Mouse (Mus musculus): Measurements from ENCODE around the gene Clpp.

The Clpp gene

GRCm38 (mm10) chr17:56988441-56988840 lies 1.7 kb upstream of the Clpp start:
- DNase-seq: no peak

- no peak for DNase-seq
Measured at GRCm38 (mm10) chr17:56988921-56989430, 1.1 kb upstream of the Clpp start.

- DNase-seq: peak; percentile 71
Measured at GRCm38 (mm10) chr17:56989467-56990114, 514 bp upstream of the Clpp start.

- DNase-seq: no peak
Measured at GRCm38 (mm10) chr17:56990966-56991365, 861 bp downstream of the Clpp start.

GRCm38 (mm10) chr17:56995046-56995445 lies 4.9 kb downstream of the Clpp start:
- no peak for DNase-seq

- no peak for DNase-seq
Measured at GRCm38 (mm10) chr17:56996506-56996905, 6.4 kb downstream of the Clpp start.

GRCm38 (mm10) chr17:56997029-56997667 lies 7.0 kb downstream of the Clpp start, which contains the start of gene Alkbh7:
Gene Alkbh7 (plus strand): TSS chr17:56997339.
- peak; percentile 88 for DNase-seq

GRCm38 (mm10) chr17:56999414-56999813 lies 9.3 kb downstream of the Clpp start:
- no peak for DNase-seq

- no peak for DNase-seq
Measured at GRCm38 (mm10) chr17:56999968-57000609, 10.0 kb downstream of the Clpp start, which contains the start of gene Pspn. Gene Pspn (minus strand): TSS chr17:57000018.

GRCm38 (mm10) chr17:57001228-57001627 lies 11.1 kb downstream of the Clpp start:
- no peak for DNase-seq

- DNase-seq: no peak
Measured at GRCm38 (mm10) chr17:57003994-57004393, 13.9 kb downstream of the Clpp start.

GRCm38 (mm10) chr17:57007137-57007905 lies 17.2 kb downstream of the Clpp start:
- DNase-seq: no peak

- no peak for DNase-seq
Measured at GRCm38 (mm10) chr17:57010911-57011235, 20.8 kb downstream of the Clpp start.

- DNase-seq: peak; percentile 94
Measured at GRCm38 (mm10) chr17:57011236-57012141, 21.4 kb downstream of the Clpp start, which contains the start of the genes Gtf2f1 and Gm17949. Gene Gtf2f1 (minus strand): TSS chr17:57011288. Gene Gm17949 (plus strand): TSS chr17:57011469.

- no peak for DNase-seq
Measured at GRCm38 (mm10) chr17:57012245-57012795, 22.2 kb downstream of the Clpp start.

GRCm38 (mm10) chr17:57019693-57020092 lies 29.6 kb downstream of the Clpp start:
- no peak for DNase-seq

- DNase-seq: no peak
Measured at GRCm38 (mm10) chr17:57020960-57021359, 30.9 kb downstream of the Clpp start.

- no peak for DNase-seq
Measured at GRCm38 (mm10) chr17:57027471-57027870, 37.4 kb downstream of the Clpp start.

- no peak for DNase-seq
Measured at GRCm38 (mm10) chr17:57029691-57030090, 39.6 kb downstream of the Clpp start.

GRCm38 (mm10) chr17:57030931-57031660 lies 41.0 kb downstream of the Clpp start, which contains the start of gene Khsrp:
Gene Khsrp (minus strand): TSS chr17:57031522.
- DNase-seq: peak; percentile 52

All from right cerebral cortex, postnatal 14 days (tissue).